Mouse (Mus musculus) myocyte (in vitro differentiated cells): ENCODE results near the gene 2510002D24Rik.

Experiments
- E2F4 ChIP-seq: IDR thresholded peaks from one replicate; pipeline ENCODE4 v1.6.1; 2011; ENCODE audit warnings: mild to moderate bottlenecking, control low read depth, moderate library complexity; ENCODE audit not compliant: insufficient read depth
- MYOD1 ChIP-seq, 3 experiments: IDR thresholded peaks; one replicate each; pipeline ENCODE4 v1.6.1; 2011; ENCODE audit warnings: control low read depth in 2 of 3, low read depth in 2 of 3, mild to moderate bottlenecking in 2 of 3, moderate library complexity in 1 of 3; ENCODE audit not compliant: insufficient read length in 2 of 3, control insufficient read depth in 1 of 3
- POLR2A ChIP-seq: IDR thresholded peaks from one replicate; pipeline ENCODE4 v1.6.1; 2011; ENCODE audit warnings: low read depth, mild to moderate bottlenecking, control low read depth, moderate library complexity; ENCODE audit not compliant: insufficient read length
- POLR2AphosphoS2 ChIP-seq: IDR thresholded peaks from one replicate; pipeline ENCODE4 v1.6.1; 2011; ENCODE audit warnings: low read depth, control low read depth; ENCODE audit not compliant: insufficient read length
- REST ChIP-seq: IDR thresholded peaks from one replicate; pipeline ENCODE4 v1.6.1; 2011; ENCODE audit warnings: mild to moderate bottlenecking, control low read depth, moderate library complexity; ENCODE audit not compliant: insufficient read depth, insufficient read length
- USF1 ChIP-seq: IDR thresholded peaks from one replicate; pipeline ENCODE4 v1.6.1; 2011; ENCODE audit warnings: low read depth, mild to moderate bottlenecking, control low read depth, moderate library complexity

DNA sequence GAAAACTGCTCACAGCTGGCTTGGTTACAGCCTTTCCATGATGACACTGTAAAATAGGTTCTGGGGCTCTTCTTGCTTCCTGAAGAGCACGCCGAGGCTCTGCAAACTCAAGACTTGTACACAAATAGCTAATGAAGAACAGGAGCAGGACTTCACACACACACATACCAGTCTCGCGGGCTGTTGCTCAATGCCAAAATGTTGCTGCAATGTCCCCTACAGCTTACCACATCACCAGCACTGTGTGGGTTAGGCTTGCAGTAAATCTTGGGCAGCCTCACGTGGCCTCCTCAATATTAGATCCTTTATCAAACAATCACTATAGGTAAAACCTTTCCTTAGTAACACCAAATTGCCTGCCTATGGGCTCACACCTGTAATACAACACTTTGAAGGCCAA lies 27.4 kb upstream of the 2510002D24Rik start:
- TF ChIP-seq POLR2A (no peak), E2F4 (no peak), REST (no peak), MYOD1 (IDR thresholded peaks at IDR 0.05; ENCODE audit: control insufficient read depth in 1 of 3, insufficient read length in 2 of 3, low read depth in 2 of 3) (no peak), USF1 (no peak), POLR2AphosphoS2 (no peak)
